Mouse (Mus musculus): ENCODE data around the gene Rere.

Rere gene

DNA sequence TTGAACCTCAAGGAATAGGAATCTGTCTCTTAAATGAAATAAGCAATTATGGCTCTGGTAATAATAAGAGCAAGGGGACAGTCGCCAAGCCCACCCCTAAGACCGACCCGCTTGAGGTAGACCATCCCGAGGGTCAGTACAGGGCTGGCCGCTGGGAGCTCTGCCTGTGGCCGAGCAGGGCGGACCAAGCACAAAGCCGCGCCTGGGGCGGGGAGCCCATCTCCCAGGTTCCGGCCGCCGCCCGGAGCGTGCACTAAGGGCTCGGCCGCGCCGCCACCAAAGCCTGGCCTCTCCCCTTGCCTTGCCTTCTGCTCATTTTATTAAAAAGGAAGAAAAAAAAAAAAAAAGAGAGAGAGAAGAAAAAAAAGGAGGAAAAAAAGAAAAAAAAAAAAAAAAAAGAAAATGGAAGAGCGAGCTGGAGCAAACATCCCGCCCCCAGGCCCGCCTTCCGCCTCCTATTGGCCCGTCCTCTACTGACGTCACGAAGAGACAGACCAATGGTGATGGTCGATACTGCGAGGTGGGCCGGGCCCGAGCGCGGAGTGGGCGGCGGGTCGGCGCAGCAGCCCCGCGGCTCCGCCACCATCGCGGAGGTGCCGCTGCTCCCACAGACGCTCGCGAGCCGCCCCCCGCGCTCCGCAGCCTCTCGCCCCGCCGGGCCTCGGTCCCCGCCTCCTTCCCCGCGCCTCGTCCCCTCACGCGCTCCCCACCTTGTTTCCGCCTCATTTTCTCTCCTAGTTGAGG lies at the start of gene Rere:
TSS of gene Rere (plus strand) at position 629 of the 744 bp plus-strand sequence.
- peak; percentile 98 to 99 for DNase-seq

DNA sequence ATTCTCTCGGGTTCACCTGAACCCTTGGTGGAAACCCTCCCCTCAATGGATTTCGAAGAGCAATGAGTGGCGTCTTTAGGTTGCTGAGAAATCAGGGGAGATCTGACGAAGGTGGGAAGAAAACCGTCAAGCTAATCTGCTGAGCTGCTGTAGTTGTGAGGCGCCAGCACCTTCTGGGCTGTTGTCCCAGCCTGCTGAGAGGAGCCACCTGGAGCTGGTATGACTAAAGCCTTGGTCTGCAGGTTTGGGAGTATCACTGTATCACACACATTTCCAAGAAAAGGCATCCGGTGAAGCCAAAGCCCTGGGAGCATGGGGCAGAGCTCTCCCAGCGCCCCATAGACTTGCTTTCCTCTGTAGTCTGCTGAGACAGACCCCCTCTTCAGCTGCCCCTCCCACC lies 49.6 kb upstream of the Rere start:
- peak; percentile 40 to 46 for DNase-seq

DNA sequence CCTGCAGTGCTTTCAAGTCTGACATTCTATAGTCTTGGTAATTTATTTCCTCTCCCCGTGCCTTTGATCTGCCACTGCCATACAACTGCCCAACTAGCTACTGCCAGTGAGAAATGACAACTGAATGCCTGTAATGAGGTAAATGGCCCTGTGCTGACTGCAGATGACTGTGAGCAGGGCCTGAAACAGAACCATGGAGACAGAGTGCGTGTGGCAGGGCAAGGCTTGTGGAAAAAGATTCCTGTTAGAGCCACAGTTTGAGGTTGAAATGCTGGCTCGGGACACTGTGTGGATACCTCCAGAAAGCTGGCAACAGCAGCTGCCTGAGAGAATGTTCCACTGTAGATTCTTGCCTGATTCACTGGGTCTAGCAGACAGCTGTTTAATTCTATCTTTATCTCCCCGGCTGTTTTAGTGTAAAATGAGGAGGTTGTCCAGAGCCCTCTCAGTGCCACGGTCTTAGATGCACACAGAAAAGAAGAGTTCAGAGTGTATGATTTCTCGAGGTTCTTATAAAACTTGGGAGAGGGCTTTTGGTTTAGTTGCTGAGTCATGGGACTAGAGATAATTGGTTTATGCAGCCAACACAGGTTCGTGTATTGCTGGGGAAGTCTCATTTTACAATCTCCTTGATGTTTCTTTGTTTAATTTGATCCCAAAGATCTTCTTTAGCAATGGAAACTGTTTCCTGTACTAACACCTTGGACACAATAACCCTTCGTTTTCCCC lies 46.7 kb upstream of the Rere start:
- no peak for DNase-seq

DNA sequence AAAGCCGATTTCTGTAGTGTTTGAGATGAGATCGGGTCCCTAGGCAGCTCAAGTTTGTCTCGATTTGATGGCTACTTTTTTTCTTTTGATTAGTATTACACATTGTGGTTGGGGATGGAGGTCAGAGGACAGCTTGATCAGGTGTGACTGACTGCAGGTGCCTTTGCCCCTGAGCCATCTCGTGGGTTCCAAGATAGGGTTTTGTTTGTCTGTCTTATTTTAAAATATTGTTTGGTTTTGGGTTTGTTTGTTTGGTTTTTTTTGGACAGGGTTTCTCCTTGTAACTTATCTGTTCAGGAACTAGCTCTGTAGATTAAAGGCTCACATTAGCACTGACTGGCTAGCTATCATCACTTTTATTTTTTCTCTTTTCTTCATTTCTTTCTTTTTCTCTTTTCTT lies 45.9 kb upstream of the Rere start:
- DNase-seq, result no peak

DNA sequence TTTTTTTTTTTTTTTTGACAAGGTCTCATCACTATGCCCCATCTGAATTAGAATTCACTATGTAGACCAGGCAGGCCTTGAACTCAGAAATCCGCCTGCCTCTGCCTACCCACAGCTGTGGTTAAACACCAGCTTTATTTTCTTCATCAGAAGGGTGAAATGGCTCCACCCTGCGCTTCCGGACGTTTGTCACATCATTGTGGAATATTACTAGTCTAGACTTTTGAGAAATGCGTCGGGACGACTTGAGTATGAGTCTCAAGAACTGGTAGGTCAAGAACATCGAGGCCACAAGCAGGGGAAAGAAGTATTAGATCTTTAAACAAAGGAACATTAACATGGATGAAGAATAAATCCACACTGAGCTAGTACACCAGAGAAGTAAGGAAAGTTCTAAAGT lies 45.4 kb upstream of the Rere start:
- no peak for DNase-seq

DNA sequence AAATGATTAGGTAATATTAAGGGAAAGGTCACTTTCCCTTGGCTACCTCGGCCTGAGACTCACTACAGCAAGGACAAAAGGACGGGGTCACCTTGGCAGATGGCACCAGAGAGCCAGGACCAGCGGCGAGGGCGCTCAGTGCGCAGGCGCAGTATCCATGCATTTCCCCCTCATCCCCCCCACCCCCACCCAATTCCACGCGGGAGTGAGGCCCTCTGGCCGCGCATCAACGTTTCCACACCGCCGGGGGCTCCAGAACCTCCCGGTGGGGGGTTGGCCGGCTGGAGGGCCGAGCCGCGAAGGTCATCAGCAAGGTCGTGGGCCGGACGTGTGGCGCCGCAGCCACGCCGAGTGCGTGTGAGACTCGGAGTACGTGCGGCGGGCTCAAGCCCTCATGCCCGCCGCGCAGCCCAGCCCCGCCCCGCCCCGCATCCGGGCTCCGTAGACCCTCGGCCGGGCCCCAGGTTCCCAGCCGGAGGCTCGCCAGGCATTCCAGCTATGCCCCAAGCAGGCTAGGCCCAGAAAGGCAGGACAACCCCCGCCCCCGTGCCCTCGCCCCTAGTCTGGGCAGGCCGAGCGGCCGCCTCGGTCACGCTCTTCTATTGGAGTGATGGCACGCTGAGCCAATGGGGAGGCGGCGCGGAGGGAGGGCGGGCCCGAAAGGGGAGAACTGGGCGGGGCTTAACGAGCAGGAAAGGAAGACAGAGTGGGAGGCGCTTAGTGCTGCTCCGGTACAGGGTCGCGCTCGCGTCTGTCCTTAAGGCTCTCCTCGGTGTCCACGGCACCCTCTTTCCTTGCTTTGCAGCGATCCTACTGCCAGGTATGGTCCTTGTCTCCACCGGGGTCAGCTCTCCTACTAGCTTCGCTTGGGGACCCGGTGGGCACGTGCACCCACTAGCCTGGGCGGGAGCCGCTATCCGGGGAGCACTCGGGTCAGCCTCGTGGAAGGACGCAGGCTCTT lies 44.6 kb upstream of the Rere start, which contains the start of gene Eno1:
TSS of gene Eno1 (plus strand) at position 201 of the 961 bp plus-strand sequence.
- peak; percentile 99 for DNase-seq

DNA sequence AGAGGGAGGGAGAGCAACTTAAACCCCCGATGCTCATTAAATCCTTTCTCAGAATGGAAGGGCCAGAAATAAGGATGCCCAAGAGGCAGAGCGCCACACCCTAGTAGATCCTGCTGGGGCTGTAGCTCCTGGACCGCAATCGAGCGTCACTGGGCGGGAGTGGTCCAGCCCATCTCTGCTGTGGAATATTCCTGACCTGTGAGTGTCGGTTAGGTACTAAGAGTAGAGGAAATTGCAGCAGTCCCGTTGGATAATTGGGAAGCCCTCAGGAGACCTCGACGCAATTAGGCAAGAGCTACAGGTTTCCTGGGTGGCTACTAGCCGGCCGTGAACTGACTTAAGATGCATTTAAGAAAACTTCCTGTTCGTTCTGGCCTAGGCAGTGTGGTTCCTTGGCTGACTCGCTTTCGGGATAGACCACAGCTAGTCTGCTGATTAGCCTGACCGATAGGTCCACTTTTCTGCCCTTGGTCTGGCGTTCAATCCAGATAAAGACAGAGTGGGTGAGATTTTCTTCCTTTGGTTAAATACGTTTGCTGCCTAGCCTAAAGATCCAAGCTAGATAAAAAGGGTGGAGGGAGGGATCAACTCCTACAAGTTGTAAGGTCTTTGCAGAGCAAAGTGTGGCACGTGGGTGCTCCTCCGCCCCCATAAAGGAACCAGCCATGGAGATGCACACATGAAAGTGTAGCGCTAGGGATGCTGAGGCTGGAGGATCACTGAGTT lies 43.6 kb upstream of the Rere start:
- peak; percentile 40 to 63 for DNase-seq

DNA sequence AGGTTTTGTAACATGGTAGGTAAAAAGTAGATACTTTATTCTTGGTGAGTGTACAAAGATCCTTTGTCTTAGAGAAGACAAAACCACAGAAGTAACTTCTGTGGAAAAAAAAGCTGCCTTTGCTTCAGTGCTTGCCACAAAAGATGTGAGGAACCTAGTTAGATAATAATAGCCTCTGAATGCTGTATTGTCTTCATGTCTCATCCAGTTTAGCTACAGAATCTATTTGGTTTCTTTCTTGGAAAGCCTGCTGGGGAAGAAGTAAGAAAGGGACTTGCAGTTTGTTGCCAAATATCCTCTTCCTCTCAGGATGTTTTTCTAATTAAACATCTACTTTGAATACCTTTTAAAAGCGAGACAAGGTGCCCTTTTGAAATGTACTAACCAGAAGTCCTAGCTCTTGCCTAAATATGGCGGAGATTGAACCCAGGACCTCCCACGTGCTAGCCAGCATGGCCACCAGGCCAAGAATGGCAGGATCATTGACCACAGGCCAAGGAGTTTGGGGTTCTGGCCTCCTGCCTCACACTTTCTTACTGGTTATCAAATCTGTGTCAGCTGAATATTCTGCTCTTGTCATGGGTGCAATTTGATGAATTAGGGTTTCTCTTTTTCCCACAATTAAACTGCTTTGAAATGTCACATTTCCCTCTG lies 42.9 kb upstream of the Rere start:
- no peak for DNase-seq

DNA sequence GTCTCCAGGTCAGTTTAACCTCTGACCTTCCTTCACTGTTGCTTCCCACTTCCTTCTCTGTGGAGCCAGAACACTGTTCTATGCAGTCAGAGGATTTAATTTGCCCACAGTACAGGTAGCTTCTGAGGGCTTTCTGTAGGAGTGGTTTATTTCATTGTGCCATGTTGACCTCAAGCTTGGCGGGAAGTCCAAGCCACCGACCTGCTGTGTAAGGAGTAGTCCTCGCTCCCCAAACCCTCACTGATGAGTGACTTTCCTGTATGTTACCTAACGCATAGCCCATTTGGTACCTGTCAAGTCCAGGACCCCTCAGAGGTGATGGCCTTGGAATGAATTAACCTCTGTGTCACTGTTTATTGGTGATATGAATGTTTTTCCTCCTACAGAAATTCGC lies 42.4 kb upstream of the Rere start:
- DNase-seq, result no peak

DNA sequence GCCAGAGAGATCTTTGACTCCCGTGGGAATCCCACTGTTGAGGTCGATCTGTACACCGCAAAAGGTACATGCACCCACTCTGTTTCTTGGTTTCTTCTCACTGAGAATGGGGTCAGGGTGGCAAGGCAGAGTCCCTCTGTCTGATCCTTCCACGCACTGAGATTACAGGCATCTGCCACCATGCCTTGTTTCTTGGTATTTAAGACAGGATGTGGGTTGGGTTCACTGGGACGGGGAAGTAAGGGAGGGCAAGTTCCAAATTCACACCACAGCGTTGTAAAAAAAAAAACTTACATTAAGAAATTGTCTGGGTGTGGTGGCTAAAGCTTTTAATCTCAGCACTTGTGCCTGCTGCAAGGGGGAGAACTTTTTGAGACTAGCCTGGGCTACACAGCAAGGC lies 41.9 kb upstream of the Rere start:
- no peak for DNase-seq

DNA sequence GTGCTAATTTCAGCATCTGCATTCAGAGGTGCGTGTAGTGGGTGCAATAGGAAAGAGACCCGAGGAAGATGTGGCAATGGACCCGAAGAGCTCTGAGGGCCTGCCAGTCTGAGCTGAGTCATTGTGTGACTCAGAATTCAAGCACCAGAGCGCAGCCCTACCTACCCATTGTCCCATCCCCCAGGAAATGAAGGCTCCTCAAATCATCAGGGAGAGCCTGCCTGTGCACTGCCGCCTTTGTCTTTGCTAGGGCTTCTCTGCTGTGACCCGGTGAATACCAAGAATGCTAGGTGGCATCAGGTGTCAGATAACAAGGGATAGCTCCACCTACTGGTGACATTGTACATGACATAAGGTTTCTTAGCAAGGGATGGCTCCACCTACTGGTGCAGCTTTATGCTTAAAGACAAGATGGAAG lies 41.5 kb upstream of the Rere start:
- DNase-seq, result peak; percentile 62 to 76

DNA sequence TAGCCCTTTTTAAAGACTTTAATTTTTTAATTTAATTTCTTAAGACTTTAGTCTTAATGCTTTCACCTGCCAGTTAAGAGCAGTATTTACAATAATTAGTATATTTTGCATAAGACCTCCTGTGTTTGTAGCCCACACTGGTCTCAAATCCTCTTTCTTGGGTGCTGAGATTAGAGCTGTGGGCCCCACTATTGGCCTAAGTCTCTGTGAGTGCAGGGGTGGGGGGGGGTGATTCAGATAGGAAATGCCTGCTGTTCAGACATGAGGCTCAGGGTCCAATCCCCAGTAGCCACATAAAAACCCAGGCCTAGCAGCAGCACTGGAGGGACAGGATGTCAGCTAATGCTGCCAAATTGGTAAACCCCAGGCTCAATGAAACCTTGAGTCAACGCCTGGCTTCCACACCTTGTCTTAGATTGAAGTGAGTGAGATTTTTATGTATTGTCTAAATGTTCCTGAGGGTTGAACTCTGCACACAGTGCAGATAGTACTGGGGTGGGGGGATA lies 41.0 kb upstream of the Rere start:
- no peak for DNase-seq

DNA sequence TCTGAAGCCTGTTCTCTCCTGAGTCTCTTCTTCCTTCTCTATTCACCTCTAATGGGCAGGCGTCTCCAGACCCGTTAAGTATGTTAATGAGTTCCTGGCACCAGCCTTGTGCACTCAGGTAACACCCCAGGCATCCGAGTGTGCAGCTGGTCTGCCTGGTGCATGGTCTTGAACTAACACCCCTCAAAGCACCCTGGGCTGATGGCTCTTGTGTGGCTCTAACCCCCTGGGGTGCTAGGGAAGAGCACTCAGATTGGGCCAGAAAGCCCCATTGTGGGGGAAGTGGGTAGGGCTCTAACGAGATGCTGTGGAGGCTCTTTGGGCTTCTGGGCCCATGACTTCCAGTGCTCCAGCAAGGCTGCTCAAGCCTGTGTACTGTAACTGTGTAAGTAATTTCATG lies 39.7 kb upstream of the Rere start:
- DNase-seq, result no peak

DNA sequence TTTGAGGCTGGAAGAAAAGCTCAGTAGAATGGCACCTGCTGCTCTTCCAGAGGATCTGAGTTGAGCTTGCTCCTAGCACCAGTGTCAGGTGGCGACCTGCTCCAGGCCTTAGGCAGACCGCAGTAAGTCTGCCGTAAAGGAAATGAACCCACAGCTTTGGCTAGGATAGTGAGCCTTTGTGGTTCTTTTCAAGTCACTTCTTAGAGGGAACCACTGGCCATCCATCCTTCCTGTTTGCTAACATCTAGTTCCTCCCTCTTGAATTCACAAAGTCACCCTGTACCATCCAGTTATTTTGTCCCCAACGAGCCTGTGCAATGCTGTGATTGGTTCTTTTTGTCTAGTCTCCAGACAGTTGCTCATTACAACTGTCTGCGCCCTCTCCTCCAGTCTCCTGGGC lies 38.7 kb upstream of the Rere start:
- DNase-seq, result no peak

DNA sequence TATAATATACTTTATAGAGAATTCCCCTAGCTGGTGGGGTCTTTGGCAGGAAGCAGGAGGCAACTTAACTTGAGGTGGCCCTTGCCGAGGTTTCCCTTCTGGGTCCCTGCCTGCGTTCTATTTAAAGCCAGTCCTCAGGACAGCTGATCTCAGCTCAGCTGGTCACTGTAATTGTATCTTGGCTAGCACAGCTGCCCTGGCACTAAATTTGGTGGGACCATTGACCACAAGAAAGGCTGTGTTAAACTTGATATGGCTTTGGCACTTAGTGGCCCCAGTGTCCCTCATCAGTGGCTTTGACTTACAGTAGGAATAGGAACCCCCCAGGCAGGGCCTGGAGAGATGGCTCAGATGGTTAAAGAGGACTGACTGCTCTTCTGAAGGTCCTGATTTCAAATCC lies 35.6 kb upstream of the Rere start:
- no peak for DNase-seq

DNA sequence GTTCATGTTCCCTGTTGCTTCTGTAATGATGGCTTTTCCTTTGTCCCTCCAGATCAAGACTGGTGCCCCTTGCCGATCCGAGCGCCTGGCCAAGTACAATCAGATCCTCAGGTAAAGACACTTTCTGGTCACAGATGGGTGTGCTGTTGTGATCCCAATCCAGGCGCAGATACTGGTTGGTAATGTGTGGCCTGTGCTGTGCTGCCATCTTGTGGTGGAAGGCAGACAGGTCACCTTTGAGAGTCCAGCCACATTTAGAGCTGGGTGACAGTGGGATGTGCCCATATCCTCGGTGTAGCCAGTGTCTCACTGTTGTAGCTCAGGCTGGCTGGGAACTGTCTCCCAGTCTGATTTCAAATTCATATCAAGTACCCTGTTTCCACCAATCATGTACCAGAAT lies 33.4 kb upstream of the Rere start:
- peak; percentile 79 to 84 for DNase-seq

DNA sequence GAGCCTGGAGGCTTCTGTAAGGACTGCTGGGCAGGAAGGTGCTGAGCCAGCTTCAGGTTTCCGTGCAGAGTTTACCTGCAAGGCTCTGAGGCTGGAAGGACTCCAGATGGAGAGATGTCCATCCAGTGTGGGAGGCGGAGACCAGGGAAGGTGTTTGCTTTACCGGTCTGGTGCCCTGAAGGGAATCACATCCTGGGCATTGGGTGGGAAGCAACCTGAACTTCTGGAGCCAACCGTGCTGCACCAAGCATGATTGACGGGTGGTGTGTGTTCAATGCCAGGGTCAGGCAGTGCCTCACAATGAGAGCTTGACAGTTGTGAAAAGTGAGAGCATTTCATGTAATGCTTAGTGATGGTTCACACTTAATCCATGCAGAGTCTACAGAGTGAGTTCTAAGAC lies 32.5 kb upstream of the Rere start:
- DNase-seq, result no peak

DNA sequence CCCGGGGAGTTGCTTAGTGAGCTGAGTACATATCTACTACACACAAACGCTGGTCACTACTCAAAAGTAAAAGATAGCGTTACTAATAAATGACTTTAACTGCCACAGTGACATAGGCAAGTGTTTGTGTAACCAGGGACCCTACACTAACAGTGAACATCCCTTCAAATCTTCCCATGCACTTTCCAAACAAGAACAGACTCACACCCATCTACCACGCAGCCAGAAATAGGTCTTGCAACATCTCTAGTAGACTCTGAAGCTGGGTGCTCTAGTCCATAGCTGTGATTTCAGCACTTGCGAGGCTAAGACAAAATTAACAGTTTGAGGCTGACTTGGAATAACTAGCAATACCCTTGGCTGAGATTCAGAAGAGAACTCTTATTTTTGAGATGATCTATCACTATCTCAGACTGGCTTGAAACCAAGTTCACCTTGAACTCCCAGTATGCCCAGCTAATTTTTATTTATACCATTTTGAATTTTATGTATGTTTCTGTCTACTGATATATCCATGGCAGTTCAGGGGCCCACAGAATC lies 31.6 kb upstream of the Rere start:
- no peak for DNase-seq

DNA sequence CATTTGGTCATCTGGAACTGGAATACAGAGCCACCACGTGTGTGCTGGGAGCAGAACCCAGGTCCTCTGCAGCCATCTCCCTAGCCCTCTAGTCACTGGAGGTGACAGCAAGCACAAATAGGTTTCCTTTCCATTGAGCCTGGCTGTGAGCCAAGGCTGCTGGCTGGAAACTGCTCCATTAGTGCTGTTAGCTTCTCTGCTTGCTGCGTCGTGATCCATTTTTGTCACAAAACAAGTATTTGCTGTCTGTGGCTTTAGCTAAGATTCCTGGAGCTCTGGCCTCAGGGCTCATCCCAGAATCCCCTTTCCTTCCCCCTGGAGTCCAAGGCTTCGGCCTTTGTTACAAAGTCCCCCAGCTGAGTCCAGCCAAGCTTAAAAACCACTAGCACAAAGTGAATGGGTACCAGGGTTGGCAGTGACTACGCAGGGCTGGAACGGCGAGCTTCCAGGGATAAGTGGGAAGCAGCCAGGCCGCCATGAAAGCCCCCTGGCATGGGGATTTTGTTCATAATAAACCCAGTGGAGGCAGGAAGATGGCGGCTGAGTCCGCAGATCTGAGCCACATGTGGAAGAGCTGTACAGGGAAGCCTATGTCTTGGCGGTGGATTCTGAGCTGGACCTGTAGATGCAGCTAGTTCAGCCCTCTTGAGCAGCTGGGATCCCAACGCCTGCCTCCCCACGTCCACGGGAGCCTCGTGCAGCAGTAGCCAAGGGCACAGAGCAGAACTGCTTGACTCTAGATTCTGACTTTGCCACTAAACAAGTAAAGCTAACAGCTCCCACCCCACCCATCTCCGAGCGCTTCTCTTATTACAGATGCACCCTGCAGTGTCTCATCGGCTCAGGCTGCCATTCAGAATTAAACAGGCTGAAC lies 30.7 kb upstream of the Rere start:
- peak; percentile 49 to 60 for DNase-seq

DNA sequence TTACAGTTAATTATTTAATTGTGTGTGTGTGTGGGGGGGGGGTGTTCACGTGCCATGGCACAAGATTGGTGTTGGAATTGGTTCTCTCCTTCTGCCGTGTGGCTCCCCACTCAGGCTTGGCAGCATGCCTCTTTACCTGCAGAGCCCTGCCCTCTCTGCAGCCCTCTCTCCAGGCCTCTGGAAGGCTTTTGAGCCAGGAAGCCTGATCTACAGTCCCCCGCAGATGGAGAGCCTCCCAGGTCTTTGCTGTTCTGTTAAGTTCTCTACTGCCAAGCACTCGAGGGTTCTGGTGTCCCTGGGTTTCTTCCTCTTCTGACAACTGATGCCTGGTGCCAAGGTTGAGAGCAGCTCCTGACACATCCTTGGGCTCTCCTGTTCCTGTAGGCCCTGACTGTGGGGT lies 27.0 kb upstream of the Rere start:
- DNase-seq, result no peak

Measured in kidney, postnatal 4 days (tissue).